ENCODE assay signal across 14 mouse cellular contexts in genomic region chr9:30808863-30809491, GRCm38 (mm10).
DNase-seq lines count a peak whose midpoint lies in the region; ATAC-seq and TF ChIP-seq lines count a peak whose summit lies in the region.
"Had no signal": no experiment of that assay in that cellular context is flagged by ENCODE, and none has a peak within 500 bp of the region (broad histone marks: within the 10 kb centered on the region; RNA-seq: fewer than 3 reads in every experiment).

No protein-coding gene starts in this region.

- peak overlapping the region; percentile 76 for H3K27ac ChIP-seq in heart, embryonic 13.5 days (replicated peaks)
- H3K27ac ChIP-seq in gastrocnemius, adult 2 months, result no peak overlapping the region

- H3K9ac ChIP-seq in heart, embryonic 13.5 days, result no peak overlapping the region

- WGBS in heart, embryonic 13.5 days, result 27% methylated on average over 11 of the region's 11 CpGs

- TF ChIP-seq CTCF in gastrocnemius, adult 2 months (IDR thresholded peaks at IDR 0.05), result no peak

- peaks cover 39% of the 10 kb centered on the region for H3K4me1 ChIP-seq in heart, embryonic 13.5 days

- intact Hi-C loops in gastrocnemius, adult 2 months (cut with DNase I), result no loop called here

- H3K4me3 ChIP-seq in heart, embryonic 13.5 days, result no peak overlapping the region
- no peak overlapping the region for H3K4me3 ChIP-seq in gastrocnemius, adult 2 months

- H3K9me3 ChIP-seq in heart, embryonic 13.5 days, result no peaks in the 10 kb centered on the region

- H3K27me3 ChIP-seq in heart, embryonic 13.5 days (replicated peaks), result no peaks in the 10 kb centered on the region
- H3K27me3 ChIP-seq: CH12.LX had no signal

- DNase-seq in heart, postnatal 4 days, result no peak
- peak; percentile 52 for DNase-seq in adrenal gland, adult 8-10 months
- peak; percentile 44 for DNase-seq in hindlimb bud, embryonic 11.5 days (ENCODE audit: extremely low spot score, low read depth, low spot score)
- peak; percentile 9 to 46 for DNase-seq in lung, postnatal 4 days
- DNase-seq in gastrocnemius, adult 8-10 months (ENCODE audit: low spot score in 2 of 2), result no peak
- DNase-seq in gastrocnemius, adult 2 months, result no peak
- no peak for DNase-seq in gastrocnemius, postnatal 25 days
- DNase-seq: cerebellum, postnatal 14 days; midbrain, embryonic 14.5 days; right cerebral cortex, adult 18-20 months; thymus, postnatal 25 days had no signal

- H3K36me3 ChIP-seq in heart, embryonic 13.5 days, result no peaks in the 10 kb centered on the region

- no peak for ATAC-seq in heart, embryonic 13.5 days (ENCODE audit: extremely low read depth, insufficient number of reproducible peaks, low FRiP score, low TSS enrichment)
- ATAC-seq: forebrain, embryonic 16.5 days had no signal

- peak overlapping the region; percentile 20 for H3K4me2 ChIP-seq in heart, embryonic 13.5 days

Comparison
In these comparisons a context has a peak if more than half of its experiments do, and no peak if none do; other contexts are left out.
1. DNase-seq: peak in adrenal gland, adult 8-10 months (single experiment), hindlimb bud, embryonic 11.5 days (single experiment) and lung, postnatal 4 days (2 of 2); none in heart, postnatal 4 days (single experiment), gastrocnemius, adult 8-10 months (0 of 2), gastrocnemius, adult 2 months (single experiment) and gastrocnemius, postnatal 25 days (single experiment).